Comparison of ENCODE assay signal across 18 mouse cellular contexts in the genomic region with DNA sequence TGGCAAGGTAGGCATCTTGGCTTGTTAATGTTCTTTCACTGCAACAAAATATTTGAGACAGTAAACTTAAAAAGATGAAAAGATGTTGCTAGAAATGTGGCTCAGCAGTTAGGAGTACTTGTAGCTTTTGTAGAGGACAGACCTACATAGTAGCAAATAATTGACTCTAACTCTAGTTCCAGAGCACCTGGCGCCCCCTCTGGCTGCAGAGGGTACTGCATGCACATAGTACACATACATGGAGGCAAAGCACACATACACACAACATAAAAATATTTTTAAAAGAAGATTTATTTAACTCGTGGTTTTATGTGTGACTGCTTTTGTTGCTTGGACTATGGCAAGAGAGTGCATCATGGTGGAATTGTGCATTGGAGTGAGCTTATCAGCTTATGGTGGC.
DNase-seq lines count a peak whose midpoint lies in the region; ATAC-seq and TF ChIP-seq lines count a peak whose summit lies in the region.
"Had no signal": no experiment of that assay in that cellular context is flagged by ENCODE, and none has a peak within 500 bp of the region (broad histone marks: within the 10 kb centered on the region; RNA-seq: fewer than 3 reads in every experiment).

No protein-coding gene starts in this region.

- H3K9ac ChIP-seq in ES-E14 (ENCODE audit: insufficient read depth, low read depth, low read length, poor library complexity, severe bottlenecking), result no peak overlapping the region
- H3K9ac ChIP-seq: heart, embryonic 15.5 days; hindbrain, embryonic 14.5 days had no signal

- H3K4me3 ChIP-seq in cerebellum, adult 2 months (replicated peaks; ENCODE audit: insufficient read depth, low read depth, low read length), result no peak overlapping the region
- no peak overlapping the region for H3K4me3 ChIP-seq in left cerebral cortex, adult 2 months
- H3K4me3 ChIP-seq in ES-E14 (ENCODE audit: insufficient read depth in 1 of 2, low read depth in 1 of 2, low read length in 2 of 2, poor library complexity in 1 of 2, severe bottlenecking in 1 of 2), result no peak overlapping the region
- no peak overlapping the region for H3K4me3 ChIP-seq in embryonic fibroblast, embryonic 13.5 days (ENCODE audit: insufficient read depth, low read length)
- no peak overlapping the region for H3K4me3 ChIP-seq in embryonic facial prominence, embryonic 10.5 days
- H3K4me3 ChIP-seq: heart, embryonic 15.5 days; megakaryocyte, embryonic 14.5 days had no signal

- in situ Hi-C loops in ES-E14 (cut with MboI; ENCODE audit: low sequenced_read_pairs in 2 of 2, unreplicated experiment in 2 of 2), result no loop called here

- no peaks in the 10 kb centered on the region for H3K27me3 ChIP-seq in cerebellum, adult 2 months (ENCODE audit: control insufficient read depth, insufficient read depth, low read length)
- no peaks in the 10 kb centered on the region for H3K27me3 ChIP-seq in embryonic facial prominence, embryonic 10.5 days (replicated peaks; ENCODE audit: low read depth, poor library complexity, severe bottlenecking)
- H3K27me3 ChIP-seq: heart, embryonic 15.5 days; megakaryocyte, embryonic 14.5 days had no signal

- ATAC-seq in CD4-positive, CD25-positive, alpha-beta regulatory T cell, adult 4 months, result no peak

- peak; percentile 45; the same call in 1 of the 2 replicates for TF ChIP-seq CTCF in cerebellum, adult 2 months (IDR thresholded peaks at IDR 0.05; ENCODE audit: borderline replicate concordance, insufficient read depth, low read depth, low read length)
- peak; percentile 56 for TF ChIP-seq CTCF in left cerebral cortex, adult 2 months (IDR thresholded peaks at IDR 0.05)
- peak; percentile 12; the same call in 1 of the 2 replicates for TF ChIP-seq CTCF in embryonic fibroblast, embryonic 13.5 days (IDR thresholded peaks at IDR 0.05; ENCODE audit: borderline replicate concordance, insufficient read depth, low read length)

- H3K27ac ChIP-seq in cerebellum, adult 2 months (ENCODE audit: insufficient read depth, low read length), result no peak overlapping the region
- H3K27ac ChIP-seq in left cerebral cortex, adult 2 months, result no peak overlapping the region
- H3K27ac ChIP-seq in ES-E14 (ENCODE audit: insufficient read depth, low read depth, low read length, poor library complexity, severe bottlenecking), result no peak overlapping the region
- H3K27ac ChIP-seq in embryonic fibroblast, embryonic 13.5 days (ENCODE audit: insufficient read depth, low read length), result no peak overlapping the region
- H3K27ac ChIP-seq in embryonic facial prominence, embryonic 10.5 days (replicated peaks), result no peak overlapping the region
- H3K27ac ChIP-seq: heart, embryonic 15.5 days; hindbrain, embryonic 14.5 days had no signal

- WGBS in cerebellum, adult 2 months, result 78% methylated on average over 2 of the region's 2 CpGs
- WGBS in embryonic facial prominence, embryonic 10.5 days, result 72% methylated on average over 2 of the region's 2 CpGs

- no peaks in the 10 kb centered on the region for H3K36me3 ChIP-seq in ES-E14 (ENCODE audit: control insufficient read depth, insufficient read depth, low read length, poor library complexity, severe bottlenecking)
- H3K36me3 ChIP-seq in embryonic facial prominence, embryonic 10.5 days (replicated peaks), result no peaks in the 10 kb centered on the region
- H3K36me3 ChIP-seq: heart, embryonic 15.5 days had no signal

- H3K4me1 ChIP-seq in cerebellum, adult 2 months (ENCODE audit: control insufficient read depth, insufficient read depth, low read length), result peaks cover 5% of the 10 kb centered on the region
- H3K4me1 ChIP-seq in ES-E14 (ENCODE audit: control insufficient read depth in 2 of 2, insufficient read depth in 2 of 2, low read length in 2 of 2, poor library complexity in 1 of 2), result no peaks in the 10 kb centered on the region
- H3K4me1 ChIP-seq in embryonic fibroblast, embryonic 13.5 days (ENCODE audit: control insufficient read depth, insufficient read depth, low read length), result no peaks in the 10 kb centered on the region
- no peaks in the 10 kb centered on the region for H3K4me1 ChIP-seq in embryonic facial prominence, embryonic 10.5 days
- H3K4me1 ChIP-seq: heart, embryonic 15.5 days; megakaryocyte, embryonic 14.5 days had no signal

- H3K9me3 ChIP-seq in ES-E14 (ENCODE audit: control insufficient read depth, insufficient read depth, low read depth, low read length), result no peaks in the 10 kb centered on the region
- no peaks in the 10 kb centered on the region for H3K9me3 ChIP-seq in embryonic facial prominence, embryonic 10.5 days
- H3K9me3 ChIP-seq: heart, embryonic 15.5 days had no signal

- TF ChIP-seq POLR2A in cerebellum, adult 2 months (IDR thresholded peaks at IDR 0.05; ENCODE audit: borderline replicate concordance, insufficient read depth, low read length), result no peak
- no peak for TF ChIP-seq POLR2A in embryonic fibroblast, embryonic 13.5 days (IDR thresholded peaks at IDR 0.05; ENCODE audit: low read depth, low read length)

- intact Hi-C loops in left cerebral cortex, adult 2 months (cut with DNase I), result no loop called here
- intact Hi-C loops in left cerebral cortex, postnatal 36 days (cut with DNase I), result no loop called here

- DNase-seq in cerebellum, adult 2 months, result no peak
- DNase-seq in cerebellum, adult 8-10 months, result no peak
- DNase-seq in left cerebral cortex, adult 2 months (ENCODE audit: extremely low spot score in 1 of 2, low spot score in 2 of 2), result no peak
- DNase-seq in left cerebral cortex, postnatal 36 days (ENCODE audit: low spot score in 2 of 2), result no peak
- peak; percentile 16 for DNase-seq in ES-E14 (ENCODE audit: low read depth, low spot score)
- no peak for DNase-seq in embryonic facial prominence, embryonic 10.5 days (ENCODE audit: low spot score)
- DNase-seq: cerebellum, adult 9-10 months; embryo, embryonic 11 days; kidney, postnatal 10 days; left cerebral cortex, postnatal 4 days; lung, adult 2 months; right cerebral cortex, postnatal 14 days; thymus, postnatal 4 days had no signal

TF ChIP-seq in ES-E14, 5 proteins besides CTCF, POLR2A, EP300 and RAD21:
- TF ChIP-seq MAFK (IDR thresholded peaks at IDR 0.05; ENCODE audit: insufficient read depth, low read depth, low read length), result no peak
- no peak for TF ChIP-seq ZC3H11A (IDR thresholded peaks at IDR 0.05; ENCODE audit: borderline replicate concordance, low read depth, low read length)
- no peak for TF ChIP-seq CHD2 (IDR thresholded peaks at IDR 0.05; ENCODE audit: low read depth, low read length)
